Mouse (Mus musculus): ENCODE measurements around the gene Nek9.

DNA sequence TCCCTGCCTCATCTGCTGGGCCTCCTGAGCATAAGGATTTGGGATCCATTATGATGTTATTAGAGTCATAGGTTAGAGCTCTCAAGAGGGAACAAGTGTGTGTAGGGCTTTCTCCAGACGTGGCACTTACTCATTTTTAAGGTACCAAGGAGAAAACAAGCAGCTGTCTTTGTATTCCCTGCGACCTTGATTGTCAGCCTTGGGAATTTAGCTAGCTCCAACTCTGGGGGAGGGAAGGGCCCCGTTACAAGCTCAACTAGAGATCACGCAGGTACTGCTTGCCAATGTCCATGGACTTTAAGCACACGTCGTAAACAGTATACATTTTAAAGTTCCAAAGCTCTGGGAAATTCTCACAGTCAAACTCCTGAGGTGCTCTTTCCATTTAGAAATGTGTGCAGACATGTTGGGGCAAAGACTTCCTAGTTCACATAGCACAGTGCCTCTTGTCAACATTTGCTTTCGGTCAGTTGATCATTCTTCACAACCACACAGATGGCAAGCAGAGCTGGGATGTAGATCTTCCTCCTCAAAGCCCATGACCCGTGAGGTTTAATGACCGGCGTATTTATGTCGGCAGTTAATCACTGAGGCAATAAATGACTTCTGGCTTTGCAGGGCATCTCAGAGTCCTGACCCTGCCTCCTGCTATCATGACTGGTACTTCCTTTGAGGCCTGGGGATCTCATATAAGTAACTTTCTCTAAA is 40.9 kb downstream of the Nek9 start:
- no peak for TF ChIP-seq CTCF (IDR thresholded peaks at IDR 0.05; ENCODE audit: low read depth)
- TF ChIP-seq EP300 (IDR thresholded peaks at IDR 0.05; ENCODE audit: low read depth): no peak
